Mouse (Mus musculus) spleen, adult 2 months (tissue): ENCODE measurements at regions not wholly inside any gene's neighbourhood (a gene's known extent, or its start where the extent isn't known, plus 50 kb on each side); places are given as distances from the start of the nearest gene placed in this dataset.

Experiments used
- CTCF ChIP-seq: fragments of 200-500 bp; IDR thresholded peaks from 2 replicates; pipeline ENCODE4 v1.5.1; 2011; ENCODE audit warnings: mild to moderate bottlenecking, inconsistent platforms; ENCODE audit not compliant: insufficient read depth, insufficient read length, insufficient replicate concordance; ENCODE audit errors: extremely low read depth
- POLR2A ChIP-seq: fragments of 200-500 bp; IDR thresholded peaks from 2 replicates; pipeline ENCODE4 v1.6.1; 2011; ENCODE audit warnings: low read depth, low read length, inconsistent platforms

GRCm38 (mm10) chr1:184478006-184478405, 254.4 kb downstream of the Hlx start:
- no peak for TF ChIP-seq CTCF
- no peak for TF ChIP-seq POLR2A
